Mouse (Mus musculus) ovary, adult 10 weeks (tissue): Measurements from ENCODE around the gene Olfr1126. TPM values are rescaled to one million over a fixed set of nuclear protein-coding genes. Genes with fewer than 3 reads are reported as not detected.

Experiments used
- polyA plus RNA-seq: library from polyadenylated mRNA; stranded (reverse); fragments of 350-450 nt; fragmentation: Illumina TruSeq; extraction: RNeasy Lipid Tissue Mini Kit (QIAGEN cat#74804); gene quantifications from one replicate; pipeline ENCODE4 v1.2.3, GENCODE M21; 2014

Olfr1126 gene
- not detected for polyA plus RNA-seq

DNA sequence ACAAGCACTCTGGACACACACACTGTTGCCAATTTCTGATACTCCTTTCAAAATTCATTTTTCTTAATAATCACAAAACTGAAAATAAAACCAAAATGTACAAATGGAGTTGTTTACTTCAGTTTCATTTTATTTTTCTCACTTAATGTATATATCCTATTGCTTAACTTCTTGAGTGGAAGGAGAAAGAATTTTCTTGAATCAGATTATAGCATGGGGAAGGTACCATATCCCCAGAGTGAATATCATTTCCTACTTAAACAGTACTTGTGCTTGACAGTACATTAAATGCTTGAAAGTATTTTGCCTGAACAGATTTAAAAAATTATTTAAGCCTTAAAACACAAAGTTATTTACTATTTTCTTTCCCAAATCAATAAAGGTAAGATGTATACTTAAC, at the start of gene Olfr1126:
Gene Olfr1126, plus strand, starts transcription at position 301 of the 400 bp plus-strand sequence.

DNA sequence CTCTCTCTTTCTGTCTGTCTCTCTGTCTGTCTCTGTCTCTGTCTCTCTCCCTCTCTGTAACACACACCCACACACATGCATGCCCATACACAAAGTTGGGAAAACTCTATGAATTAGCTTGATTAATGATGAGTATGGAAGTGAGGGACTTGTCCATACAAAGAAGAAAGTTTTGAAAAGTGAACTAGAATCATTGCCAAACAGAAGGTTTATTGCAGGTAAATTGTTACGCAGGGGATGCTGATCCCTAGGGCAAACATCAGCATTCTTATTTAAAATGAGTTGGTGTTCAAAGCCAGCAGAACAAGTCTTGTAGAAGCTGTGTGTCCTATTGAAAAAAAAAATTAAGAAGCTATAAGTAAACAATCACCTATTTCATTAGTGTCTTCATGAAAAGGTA, 37.4 kb upstream of the Olfr1126 start, which contains the start of gene Olfr1123:
Gene Olfr1123, plus strand, starts transcription at position 301 of the 400 bp plus-strand sequence.

DNA sequence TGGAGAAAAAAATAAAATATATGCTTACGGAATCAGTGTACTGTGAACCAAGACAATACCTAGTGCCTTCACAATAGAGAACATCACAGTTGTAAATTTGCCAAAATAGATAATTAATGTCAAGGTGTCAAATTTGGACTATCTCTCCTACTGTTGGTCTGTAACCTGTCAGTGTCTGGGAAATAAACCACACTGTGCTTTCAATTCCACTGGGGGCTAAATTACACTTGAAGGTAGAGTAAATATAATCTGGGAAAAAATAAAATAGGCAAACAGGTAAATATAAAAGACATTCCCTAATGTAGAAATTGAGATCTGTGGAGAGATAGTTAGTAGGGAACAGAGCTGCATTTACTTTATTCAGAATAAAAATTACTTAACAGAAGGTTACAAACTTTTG, 23.8 kb upstream of the Olfr1126 start, which contains the start of gene Olfr1124:
Gene Olfr1124, plus strand, starts transcription at position 301 of the 400 bp plus-strand sequence.

DNA sequence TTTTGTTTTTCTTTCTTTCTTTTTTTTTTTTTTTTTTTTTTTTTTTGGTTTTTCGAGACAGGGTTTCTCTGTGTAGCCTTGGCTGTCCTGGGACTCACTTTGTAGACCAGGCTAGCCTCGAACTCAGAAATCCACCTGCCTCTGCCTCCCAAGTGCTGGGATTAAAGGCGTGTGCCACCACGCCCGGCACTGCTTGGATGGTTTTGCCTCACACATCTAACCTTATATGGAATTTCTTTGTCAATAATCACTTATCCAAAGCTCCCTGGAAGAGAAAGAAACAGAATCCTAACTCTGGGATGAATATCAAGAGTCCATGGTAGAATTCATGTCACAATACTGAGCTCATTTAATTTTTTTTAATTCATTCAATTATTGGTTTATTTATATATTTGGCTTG, 43.2 kb downstream of the Olfr1126 start, which contains the start of gene Pramel7:
Gene Pramel7, minus strand, starts transcription at position 101 of the 400 bp plus-strand sequence.

DNA sequence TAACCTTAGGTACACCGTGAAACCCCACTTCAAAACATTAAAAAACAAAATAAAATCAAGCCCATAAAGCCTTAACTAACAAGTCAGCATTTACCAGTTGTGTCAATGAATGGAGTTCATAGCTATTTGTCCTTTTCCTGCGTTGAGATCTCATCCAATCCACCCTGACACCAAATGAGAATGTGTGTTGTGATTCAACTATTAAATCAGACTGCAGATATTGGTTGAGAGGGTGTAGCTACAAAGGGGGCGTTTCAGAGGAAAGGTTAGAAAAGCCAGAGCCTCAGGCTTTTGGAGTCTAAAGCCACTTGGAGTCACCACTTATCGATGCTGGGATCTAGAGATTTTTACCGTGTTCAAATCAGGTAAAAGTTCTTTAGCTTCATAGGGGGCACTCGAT, 52.5 kb downstream of the Olfr1126 start, which contains the start of gene Pramel6:
Gene Pramel6, plus strand, starts transcription at position 301 of the 400 bp plus-strand sequence.

Other genes starting within 250 kb of the Olfr1126 start
- not detected for gene Olfr1113, start 245.0 kb upstream of the Olfr1126 start, polyA plus RNA-seq
- not detected for gene Olfr1115, start 205.9 kb upstream of the Olfr1126 start, polyA plus RNA-seq
- not detected for gene Olfr1116, start 186.4 kb upstream of the Olfr1126 start, polyA plus RNA-seq
- not detected for gene Olfr1118, start 146.4 kb upstream of the Olfr1126 start, polyA plus RNA-seq
- gene Olfr1120, start 99.1 kb upstream of the Olfr1126 start, polyA plus RNA-seq = not detected
- gene Olfr1121, start 84.1 kb upstream of the Olfr1126 start, polyA plus RNA-seq = not detected
- not detected for gene Olfr1122, start 68.1 kb upstream of the Olfr1126 start, polyA plus RNA-seq
- not detected for gene Olfr1123, start 37.3 kb upstream of the Olfr1126 start, polyA plus RNA-seq
- not detected for gene Olfr1124, start 23.7 kb upstream of the Olfr1126 start, polyA plus RNA-seq
- not detected for gene Pramel7, start 43.1 kb downstream of the Olfr1126 start, polyA plus RNA-seq
- not detected for gene Pramel6, start 52.6 kb downstream of the Olfr1126 start, polyA plus RNA-seq
- gene Olfr153, start 77.8 kb downstream of the Olfr1126 start, polyA plus RNA-seq = not detected
- gene Olfr1128, start 91.6 kb downstream of the Olfr1126 start, polyA plus RNA-seq = not detected
- not detected for gene Olfr1129, start 119.9 kb downstream of the Olfr1126 start, polyA plus RNA-seq
- gene Olfr1130, start 152.2 kb downstream of the Olfr1126 start, polyA plus RNA-seq = not detected
- gene Olfr1131, start 173.1 kb downstream of the Olfr1126 start, polyA plus RNA-seq = not detected
- gene Olfr1132, start 183.6 kb downstream of the Olfr1126 start, polyA plus RNA-seq = not detected
- gene Olfr1133, start 193.4 kb downstream of the Olfr1126 start, polyA plus RNA-seq = not detected
- not detected for gene Olfr1134, start 204.5 kb downstream of the Olfr1126 start, polyA plus RNA-seq
- gene Olfr1135, start 219.7 kb downstream of the Olfr1126 start, polyA plus RNA-seq = not detected
- gene Olfr1136, start 240.0 kb downstream of the Olfr1126 start, polyA plus RNA-seq = not detected